Mouse (Mus musculus) kidney, postnatal 36 days (tissue): Measurements from ENCODE around the gene Gm20388.

ENCODE experiments used
- DNase-seq, 2 experiments: peaks; one replicate each; pipeline ENCODE4 v3.0.0; 2021 to 2022; ENCODE audit warnings: mixed read lengths in 2 of 2

Gene Gm20388

DNA sequence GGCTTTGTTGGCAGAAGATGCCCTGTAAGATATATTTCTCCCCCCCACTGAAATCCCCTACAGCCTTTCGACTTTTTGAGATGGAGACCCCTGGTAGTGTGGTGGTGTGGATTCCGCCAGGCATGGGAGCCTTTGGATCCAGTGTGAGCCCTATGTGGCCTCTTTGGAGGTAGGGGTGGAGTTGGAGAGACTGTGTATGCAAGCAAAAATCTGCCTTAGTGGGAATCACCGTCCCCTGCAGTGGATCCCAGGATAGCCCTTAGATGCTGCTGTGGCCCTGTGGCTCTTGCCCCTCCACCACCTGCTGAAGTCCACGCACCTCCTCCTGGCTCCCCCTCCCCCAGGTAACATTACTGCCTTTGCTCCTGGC is 514.2 kb downstream of the Gm20388 start:
- no peak for DNase-seq

DNA sequence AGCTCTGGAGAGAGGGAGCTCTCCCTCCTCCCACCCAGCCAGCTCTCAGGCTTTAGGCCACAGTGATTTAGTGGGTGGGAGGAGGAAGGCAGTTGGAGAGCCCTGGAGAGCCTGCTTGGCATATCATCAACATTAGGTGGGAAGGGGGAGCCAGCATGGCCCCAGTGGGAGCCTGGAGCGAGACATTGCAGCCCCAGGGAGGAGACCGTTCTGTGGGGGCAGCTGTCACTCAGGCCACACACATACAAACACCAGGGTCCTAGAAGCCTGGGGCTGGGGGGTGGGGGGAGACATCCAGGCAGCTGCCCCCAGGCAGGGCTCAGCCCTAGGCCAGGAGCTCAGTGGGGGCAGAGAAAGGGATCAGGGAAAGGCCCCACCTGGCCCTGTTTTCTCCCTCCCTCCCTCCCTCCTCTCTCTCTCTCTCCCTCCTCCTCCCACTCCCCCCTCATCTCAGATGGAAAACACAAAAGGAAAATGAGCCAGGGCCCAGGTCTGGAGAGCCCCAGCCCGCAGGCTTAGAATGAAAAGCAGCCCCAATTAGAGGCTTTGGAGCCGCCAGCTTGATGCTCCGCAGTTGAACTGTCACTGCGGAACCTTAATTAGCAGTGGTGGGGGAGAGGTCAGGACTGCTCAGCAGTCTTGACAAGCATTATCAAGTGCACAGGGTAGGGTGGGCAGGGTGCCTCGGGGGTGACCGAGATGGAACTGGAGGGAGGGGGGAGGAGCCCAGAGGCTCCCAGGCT is 514.7 kb downstream of the Gm20388 start:
- no peak for DNase-seq

DNA sequence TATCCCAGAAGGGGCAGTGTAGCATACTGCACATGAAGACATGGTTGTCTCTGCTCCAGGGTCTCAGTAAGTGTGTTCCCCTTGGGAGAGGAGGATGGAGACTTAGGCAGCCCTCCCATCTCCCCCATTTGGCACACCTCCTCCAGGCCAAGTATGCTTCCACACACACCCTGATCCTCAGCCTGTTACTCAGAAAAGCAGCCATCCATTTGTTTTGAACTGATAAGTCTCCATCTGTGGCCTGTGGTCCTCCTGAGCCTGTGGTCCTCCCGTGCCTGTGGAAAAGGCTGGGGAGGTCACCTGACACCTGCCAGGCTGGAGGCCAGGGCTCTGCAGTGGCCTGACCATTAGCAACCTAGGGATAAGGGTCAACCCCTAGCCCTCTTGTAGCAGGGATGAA is 515.5 kb downstream of the Gm20388 start:
- DNase-seq, result no peak

DNA sequence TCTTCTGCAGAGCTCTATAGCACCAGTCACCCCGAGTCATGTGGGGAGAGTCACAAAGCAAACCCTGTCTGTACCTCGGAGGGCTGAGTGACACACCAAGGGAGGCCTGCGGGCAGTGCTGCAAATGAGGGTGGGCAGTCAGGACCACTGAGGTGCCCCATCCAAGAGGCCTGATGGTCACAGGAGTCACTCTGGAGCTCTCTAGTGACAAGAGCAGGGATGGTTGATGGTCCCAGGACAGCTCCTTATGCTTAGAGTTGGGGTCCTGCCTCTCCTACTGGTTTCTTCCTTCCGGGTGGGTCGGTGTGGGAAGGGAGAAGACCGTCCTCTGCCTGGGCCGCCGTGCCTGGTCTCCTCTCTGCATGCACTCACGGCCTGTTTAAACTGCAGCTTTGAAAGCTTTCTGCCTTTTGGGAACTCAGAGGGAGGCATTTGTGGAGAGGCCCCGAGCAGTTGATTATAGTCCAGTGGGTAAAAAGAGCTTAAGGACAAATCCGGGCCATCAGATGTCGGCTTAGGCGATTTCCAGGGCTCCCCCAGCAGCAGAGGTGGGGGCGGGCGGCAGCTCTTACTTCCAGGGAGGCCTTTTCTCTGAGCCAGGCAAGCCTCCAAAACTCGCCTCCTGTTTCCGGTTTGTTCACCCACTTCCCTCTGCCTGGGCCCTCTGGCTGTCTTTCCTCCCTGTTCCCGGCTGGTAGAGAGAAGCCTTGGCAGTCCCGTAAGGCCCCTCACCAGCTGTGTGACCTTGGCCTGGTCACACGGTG is 516.2 kb downstream of the Gm20388 start:
- peak; percentile 42 to 65 for DNase-seq

DNA sequence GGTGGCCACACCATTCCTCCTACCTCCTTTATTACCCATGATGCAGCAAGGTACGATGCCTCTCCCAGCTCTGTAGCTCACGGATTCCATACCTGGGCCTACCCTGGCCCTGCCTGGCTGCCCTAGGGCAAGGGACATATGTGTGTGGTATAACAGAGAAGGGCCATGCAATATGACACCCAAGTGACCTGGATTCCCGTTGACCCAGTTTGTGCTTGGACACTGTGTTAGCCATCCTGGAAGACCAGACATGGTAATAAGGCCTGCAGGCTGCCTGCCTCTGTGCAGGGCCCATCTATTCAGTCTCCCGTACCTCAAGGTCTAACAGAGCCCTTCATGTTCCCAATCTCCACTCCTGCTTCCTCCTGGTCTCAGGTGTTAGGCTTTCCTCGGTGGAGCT is 517.9 kb downstream of the Gm20388 start:
- no peak for DNase-seq

DNA sequence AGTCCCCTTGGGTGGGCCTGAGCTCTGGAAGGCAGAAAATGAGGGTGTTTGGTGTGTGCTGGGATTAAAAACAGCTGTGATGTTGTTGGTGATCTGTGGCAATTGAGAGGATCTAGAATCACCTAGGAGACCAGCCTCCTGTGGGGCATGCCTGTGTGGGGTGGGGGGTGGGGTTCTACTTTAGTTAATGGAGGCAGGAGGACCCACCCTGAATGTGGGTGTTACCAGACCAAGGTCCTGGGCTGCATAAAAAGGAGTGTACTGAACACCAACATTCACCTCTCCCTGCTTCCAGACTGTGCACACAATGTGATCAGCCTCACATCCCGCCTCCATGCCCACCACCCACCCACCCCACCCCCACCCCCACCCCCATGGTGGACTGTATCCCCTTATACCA is 518.5 kb downstream of the Gm20388 start:
- DNase-seq, result no peak

DNA sequence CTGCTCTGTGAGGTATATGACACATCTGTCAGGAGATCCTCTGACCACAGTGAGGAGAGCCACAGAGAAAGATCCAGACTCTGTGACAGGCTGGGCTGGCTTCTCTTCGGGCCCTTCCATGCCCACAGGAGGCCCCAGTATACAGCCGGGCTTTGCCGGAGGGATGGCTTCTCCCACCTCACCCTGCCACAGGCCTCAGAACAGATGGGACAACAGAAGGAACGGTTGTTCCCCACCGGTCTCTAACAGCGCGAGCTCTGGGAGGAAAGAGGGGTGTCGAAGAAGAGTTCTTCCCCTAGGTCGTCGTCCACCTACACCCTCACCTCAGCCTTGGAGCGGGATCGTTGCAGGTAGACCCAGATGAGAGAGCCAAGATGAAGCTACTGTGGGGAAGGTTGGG is 520.4 kb downstream of the Gm20388 start:
- DNase-seq, result no peak

DNA sequence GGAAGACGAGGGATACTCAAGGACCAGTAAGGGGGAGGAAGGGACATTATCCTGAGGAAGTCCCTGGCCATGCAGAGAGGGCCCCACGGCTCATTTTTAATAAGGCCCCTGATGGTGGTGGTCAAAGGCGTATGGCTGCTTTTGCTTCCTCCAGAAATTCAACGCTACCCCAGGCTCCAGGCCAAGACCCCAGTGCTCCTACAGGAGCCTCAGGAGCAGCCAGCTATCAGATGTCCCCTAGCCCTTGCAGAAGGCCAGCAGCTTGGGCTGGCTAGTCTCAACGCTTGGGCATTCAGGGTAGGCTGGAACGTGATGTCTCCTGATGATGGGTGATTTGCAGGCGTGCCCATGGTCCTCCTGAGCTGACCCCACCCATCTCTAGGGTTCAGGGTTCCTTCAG is 521.8 kb downstream of the Gm20388 start:
- DNase-seq, result no peak

DNA sequence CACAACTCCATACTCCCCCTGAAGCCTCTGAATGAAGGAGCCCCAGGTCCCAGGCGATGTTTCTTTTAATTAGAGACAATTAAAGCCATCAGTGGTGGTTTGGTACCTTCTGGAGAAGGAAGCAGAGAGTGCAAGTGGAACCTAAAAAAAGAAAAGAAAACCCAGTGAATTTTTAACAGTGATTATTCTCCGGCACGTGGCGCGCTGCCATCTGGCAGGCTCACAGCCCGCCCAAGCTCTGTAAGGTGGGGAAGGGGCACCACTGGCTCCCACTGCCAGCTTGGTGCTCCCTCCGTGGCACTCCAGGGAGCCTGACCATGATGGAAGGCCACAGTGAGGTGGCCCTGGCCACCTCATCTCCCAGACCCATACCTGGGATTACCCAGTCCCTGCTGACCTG is 522.5 kb downstream of the Gm20388 start:
- peak in 1 of 2 experiments; percentile 57 for DNase-seq

DNA sequence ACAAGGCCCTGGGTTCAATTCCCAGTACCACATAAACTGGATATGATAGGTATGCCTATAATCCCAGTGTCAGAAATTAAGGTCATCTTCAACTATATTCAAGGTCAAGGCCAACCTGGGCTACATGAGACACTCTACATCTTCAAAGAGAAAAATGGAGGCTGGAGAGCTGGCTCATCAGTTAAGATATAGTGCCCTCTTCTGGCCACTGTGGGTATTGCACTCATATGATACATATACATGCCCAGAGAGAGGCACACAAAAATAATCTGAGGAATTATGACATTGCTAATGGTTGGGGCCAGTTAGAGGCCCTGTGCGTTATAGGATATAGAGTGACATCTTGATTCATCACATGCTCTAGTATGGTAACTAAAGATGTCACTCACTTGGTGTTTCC is 523.1 kb downstream of the Gm20388 start:
- no peak for DNase-seq

DNA sequence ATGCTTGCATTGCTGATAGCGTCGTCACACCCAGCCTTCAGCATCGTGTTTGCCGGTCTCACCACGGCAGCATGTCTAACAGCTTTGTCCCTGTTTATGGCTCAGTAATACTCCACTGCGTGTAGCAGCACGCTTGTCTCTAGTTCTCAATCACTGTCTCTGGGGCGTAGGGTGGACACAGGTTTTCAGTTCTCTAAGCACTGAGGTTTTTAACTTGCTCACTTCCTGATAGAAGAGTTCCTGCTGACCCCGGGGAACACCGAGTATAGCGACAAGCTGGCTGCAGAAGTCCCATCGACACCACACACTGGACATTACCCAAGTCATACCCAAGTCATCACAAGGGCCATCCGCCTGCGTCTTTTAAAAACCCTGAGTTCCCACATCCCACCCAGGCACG is 525.1 kb downstream of the Gm20388 start:
- DNase-seq, result no peak

DNA sequence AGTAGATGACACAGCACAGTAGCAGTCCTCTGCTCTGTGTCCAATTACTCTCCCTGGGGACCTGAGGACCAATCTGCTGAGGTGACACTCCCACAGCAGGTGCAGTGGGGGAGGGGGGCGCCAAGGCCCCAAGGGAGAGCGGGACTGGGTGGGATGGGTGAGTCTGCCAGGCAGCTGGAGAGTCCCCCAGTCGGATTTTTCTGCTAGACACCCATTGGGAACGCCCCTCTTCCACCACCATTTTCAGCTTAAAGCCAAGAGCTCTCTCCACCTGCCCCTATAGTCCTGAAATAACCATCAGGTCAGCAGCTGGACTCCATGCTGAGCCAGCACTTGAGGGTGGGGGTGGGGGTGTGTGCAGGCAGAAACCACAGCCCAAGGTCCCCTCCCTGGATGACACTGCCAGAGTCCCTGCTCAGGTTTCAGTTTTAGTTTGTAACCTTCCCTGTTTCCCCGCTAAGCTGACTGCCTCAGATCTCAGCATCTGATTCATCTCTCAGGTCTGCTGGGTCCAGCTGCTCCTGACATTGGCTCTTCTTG is 525.9 kb downstream of the Gm20388 start:
- DNase-seq, result no peak

DNA sequence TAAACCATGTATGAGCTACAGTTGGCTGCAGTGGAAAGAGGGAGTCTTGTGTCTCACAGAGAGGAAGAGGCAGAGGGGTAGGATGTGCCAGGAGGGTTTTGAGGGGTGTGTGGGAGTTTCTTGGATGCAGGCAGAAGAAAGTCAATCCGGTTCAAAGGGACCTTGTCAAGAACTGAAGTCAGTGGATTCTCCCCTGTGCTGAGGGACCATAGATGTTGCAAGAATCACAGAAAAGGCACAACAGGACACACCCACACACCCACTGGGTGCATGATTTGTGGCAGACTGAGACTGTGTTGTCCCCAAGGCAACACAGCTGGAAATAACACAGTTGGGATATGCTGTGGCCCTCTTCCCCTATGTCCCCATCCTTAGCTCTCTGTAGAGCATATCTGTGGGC is 526.6 kb downstream of the Gm20388 start:
- no peak for DNase-seq

DNA sequence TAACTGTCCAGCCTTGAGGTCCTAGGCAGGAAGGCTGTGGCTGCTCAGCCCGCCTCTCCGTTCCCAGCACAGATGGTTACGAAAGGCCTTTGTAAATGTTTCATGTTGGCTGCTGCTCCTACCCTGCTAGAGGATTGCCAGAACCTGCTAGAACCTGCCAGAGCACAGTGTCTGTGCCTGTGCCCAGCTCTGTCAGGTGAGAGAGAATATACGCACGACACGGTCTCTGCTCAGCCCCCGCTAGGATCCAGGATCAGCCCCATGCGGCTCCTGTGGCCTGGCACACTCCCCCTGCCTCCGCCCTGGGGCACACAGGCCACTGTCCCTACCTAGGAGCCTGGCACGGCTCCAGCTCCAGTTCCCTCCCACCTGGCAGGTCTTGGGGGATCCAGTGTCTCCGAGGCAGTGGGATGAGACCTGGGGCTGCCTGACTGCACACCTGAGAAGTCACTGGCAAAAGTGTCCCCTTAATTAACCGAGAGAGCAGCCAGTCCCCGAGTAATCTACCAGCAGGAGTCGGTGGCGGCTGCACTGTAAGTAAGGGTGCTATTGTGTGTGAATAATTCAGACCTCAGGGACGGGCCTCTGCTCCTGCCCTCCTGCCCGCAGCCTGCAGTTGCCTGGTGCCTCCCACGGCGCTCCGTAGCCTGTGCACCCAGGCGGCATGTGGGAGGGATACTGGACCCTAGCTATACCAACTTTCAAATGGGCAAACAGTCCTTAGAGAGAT is 527.2 kb downstream of the Gm20388 start:
- peak; percentile 67 to 78 for DNase-seq

DNA sequence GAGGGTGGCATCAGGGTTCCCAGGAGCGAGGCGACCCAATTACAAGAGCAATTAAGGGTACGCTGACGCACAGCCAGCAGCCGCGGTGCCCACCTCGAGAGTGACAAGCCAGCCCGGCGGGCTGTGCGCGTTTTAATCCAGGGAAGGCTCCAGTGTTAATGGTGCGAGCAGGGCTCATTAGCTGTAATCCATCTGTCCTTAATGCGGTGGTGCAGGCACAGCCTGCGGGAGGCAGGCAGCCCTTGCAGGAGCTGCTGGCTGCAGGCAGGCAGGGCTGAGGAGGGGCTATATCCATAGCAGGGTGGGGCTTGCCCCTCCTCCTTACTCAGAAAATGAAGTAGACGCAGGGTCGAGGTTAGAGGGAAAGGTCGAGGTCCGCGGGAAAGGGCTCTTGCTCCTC is 528.7 kb downstream of the Gm20388 start:
- no peak for DNase-seq

DNA sequence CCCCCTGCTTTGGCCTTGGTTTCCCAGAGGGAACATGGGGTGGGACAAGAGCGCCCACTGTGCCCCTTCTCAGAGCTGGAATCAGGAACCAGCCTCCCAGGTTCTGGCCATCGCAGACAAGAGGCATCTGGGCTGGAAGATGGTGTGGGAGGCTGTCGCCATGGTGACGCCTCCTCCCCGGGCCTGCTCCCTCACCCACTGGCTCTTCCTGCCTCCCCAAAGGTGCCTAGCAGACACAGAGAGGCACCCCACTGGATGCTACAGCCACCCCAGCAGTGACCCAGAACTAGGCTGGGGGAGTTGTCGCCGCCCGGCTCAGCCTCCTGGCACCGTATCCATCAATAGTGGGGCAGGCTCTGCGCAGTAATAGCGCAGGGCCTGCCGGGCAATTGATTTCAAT is 530.1 kb downstream of the Gm20388 start:
- DNase-seq, result no peak

DNA sequence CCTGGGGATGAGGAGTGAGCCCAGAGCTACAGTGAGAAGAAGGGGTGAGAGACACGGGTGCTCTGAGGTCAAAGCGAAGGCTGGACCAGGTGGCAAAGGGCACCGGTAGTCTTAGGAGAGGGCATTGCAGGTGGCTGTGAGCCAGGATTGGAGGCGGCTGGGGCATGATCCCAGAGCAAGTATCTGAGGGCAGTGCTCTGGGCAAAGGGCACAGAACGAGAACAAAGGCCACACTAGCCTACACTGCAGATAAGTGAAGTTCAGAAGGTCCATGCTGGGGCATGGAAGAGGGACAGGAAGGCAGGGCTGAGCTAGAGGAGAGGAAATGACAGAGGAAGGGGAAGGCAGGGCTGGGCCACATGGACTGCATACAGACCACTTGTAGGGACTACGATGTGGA is 531.0 kb downstream of the Gm20388 start:
- peak; percentile 80 to 82 for DNase-seq

DNA sequence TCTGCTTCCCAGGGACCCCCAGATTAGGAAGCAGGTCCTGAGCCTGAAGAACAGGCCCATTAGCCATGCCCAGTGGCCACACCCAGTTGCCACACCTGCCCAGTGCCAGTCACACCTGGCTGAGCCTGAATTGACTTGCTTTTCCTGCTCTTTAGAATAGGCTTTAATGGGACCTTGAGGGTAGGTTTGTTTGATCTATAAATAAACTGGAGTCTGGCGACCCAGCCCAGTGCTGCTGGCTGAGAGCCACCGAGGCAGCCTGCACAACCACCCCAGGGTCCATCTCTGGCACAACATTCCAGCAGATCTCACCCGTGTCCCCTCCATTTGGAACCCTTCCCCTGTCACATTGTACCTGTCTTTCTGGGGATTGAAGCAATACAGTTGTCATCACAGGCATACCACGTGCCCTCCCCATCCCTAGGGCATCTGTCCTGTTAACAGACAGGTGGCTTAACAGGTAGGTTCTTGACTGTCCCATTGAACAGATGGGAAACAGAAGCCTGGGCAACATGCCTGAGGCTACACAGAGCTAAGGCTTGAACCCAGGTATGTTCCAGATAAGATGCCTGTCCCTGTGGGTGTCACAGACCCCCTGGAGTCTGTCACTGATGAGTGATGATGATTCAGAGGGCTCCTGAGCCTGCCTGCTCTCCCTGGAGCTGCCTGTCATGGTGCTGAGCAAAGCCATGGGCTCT is 531.8 kb downstream of the Gm20388 start:
- peak; percentile 49 to 52 for DNase-seq

DNA sequence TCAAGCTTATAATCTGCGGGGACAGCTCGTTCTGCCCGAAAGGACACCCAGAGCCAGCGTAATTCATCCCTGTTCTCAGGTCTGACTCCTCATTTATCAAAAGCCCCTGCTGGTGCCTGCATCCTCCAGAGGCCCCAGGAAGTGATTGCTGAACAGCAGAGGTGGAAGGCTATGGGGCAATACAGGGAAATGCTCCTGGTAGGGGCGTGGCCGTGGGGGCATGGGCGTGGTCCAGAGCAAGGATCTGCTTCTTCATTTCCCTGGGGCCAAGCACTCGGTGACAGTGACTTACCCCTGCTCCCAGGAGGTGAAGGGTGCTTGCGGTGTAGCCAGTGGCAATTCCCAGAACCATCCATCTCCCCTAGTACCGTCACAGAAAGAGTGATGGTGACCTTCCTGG is 534.6 kb downstream of the Gm20388 start:
- DNase-seq, result no peak

DNA sequence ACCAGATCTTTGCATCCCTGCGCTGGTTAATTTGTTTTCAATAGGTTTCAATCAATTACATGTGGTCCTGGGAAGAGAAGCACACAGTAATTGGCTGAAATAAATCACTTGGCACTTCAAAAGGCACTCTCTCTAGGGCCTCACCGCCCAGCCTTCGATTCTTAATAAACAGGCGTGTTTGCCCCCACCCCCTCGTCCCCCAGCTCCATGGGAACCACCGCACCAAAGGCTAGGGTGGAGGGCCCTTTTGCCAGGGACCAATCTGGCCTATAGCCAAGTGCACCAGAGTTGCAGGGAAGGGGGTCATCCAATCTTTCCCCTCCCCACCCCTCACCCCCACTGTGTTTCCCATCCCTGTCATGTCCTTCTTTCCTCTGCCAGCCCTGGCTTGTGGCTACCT is 537.5 kb downstream of the Gm20388 start:
- no peak for DNase-seq

DNA sequence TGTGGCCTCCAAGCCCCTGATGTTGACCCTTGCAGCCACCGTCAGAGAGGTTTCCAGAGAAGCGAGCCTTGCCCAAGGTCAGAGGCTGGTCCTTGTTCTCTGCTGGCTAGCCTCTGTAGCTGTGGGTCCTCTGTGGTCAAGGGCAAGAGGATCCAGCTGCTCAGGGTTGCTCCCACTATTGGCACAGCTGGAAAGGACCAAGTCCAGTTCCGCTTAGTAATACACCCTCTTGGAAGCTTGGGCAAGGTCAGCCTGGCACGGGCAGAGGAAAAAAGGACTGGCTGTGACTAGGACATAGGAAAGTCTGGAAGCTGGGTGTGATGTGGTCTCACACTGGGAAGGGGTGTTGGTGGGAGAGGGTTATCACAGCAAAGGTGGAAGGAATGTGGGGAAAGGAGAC is 538.5 kb downstream of the Gm20388 start:
- peak in 1 of 2 experiments; percentile 41 for DNase-seq

DNA sequence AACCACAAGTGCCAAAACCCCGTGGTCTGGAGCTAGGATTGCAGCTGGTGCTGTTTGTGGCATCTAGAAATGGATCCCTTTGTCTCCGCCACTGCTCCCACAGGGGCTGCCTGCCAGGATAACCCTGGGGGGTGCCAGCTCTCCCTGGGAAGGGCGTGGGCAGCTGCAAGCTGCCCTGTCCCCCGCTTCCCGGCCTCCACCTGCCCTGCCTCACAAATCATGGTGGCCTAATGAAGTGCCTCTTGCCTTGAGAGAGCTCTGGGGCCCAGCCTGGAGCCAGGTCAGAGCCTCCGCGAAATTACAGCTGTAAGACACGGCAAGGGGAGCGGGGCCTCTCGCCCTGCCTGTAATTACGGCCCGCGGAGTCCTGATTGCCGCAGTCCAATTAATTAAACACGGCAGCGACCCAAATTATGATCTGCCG is 539.0 kb downstream of the Gm20388 start:
- no peak for DNase-seq

DNA sequence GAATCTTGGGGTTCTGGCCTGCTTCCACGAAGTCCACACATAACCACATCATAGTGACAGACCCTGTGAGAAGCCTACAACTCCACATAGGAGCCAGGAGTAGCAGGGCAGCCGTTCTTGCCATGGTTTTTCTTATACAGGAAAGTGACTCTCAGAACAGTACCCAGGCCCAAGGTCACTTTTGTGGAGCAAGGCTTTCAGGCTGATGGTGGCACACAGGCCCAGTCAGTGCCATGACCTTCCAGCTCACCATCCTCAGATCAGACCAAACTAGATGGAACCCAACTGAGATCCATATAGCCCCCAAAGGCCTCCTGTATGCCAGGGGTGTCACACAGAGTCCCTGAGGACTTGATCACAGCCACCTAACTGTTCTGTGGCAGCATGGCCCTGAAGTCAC is 541.5 kb downstream of the Gm20388 start:
- DNase-seq, result no peak
